Mouse (Mus musculus) erythroblast, embryonic 14.5 days (primary cell): ENCODE results near the gene Morf4l2.

Experiments used
- GATA1 ChIP-seq: IDR thresholded peaks from 2 replicates; pipeline ENCODE4 v1.6.1; 2012; ENCODE audit warnings: low read length, inconsistent platforms, mixed read lengths
- TAL1 ChIP-seq: IDR thresholded peaks from 3 replicates; pipeline ENCODE4 v1.6.1; 2012; ENCODE audit warnings: low read length, inconsistent platforms, mixed read lengths

DNA sequence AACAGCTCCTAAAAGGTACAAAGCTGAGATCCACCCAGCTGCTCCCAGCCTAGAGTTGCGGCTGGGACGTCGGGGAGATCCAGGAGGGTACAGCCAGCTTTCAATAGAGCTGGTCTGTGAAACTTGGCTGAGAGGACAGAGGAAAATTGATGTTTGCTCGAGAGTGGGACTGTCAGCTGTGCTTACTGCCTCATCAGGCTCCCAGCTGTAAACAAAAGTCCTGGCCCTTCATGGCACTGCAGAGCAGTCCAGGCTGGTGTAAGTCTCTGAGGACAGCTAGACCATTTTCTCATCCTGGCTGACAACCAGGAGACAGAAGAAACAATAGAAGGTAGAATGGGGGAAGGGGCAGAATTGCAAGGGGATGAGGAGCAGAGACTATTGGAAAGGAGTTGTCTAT is 5.8 kb upstream of the Morf4l2 start:
- TF ChIP-seq TAL1 (no peak), GATA1 (no peak)
